Mouse (Mus musculus): ENCODE results near the gene C1qtnf7. TPM values are rescaled to one million over a fixed set of nuclear protein-coding genes. Genes with fewer than 3 reads are reported as not detected.

The C1qtnf7 gene
- 1 to 10 TPM; 2.0 to 2.1 TPM for total RNA-seq (2021)
- long read RNA-seq, experiment 1, partial matches to known transcripts: 0 of 3 reads
- long read RNA-seq, experiment 1, other reads (novel, unspliced or antisense): 0 of 3 reads
- long read RNA-seq, experiment 2, partial matches to known transcripts: 1 of 2 reads
- long read RNA-seq, experiment 2, other reads (novel, unspliced or antisense): 0 of 2 reads

DNA sequence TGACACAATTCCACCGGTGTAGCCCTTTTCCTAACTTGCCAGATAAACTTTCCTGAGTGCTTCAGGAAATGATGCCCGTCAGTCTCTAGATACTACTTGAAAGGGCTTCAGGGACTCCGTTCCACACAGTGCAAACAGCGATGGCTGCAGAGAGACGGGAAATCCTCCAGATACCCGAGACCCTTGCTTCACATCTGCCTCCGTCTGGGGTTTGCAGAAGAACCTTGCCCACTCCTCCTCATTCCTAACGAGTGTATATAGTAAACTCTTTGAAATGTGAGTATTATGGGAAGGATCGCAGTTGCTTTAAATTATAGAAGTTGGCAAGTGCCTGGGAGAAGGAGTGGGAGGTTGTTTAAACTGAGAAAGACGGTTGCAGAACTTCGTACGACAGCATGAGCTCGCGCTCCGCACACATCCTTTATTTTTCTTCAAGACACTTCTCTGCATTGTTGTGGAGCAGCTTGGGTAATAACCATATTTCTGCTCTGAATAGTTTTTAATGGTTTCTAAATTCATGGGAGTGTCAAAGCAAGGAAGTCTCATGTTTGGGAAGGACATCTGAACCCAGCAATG, at the start of gene C1qtnf7:
C1qtnf7 (plus strand) TSS at position 138 of the 576 bp plus-strand sequence.
- DNase-seq: no peak

DNA sequence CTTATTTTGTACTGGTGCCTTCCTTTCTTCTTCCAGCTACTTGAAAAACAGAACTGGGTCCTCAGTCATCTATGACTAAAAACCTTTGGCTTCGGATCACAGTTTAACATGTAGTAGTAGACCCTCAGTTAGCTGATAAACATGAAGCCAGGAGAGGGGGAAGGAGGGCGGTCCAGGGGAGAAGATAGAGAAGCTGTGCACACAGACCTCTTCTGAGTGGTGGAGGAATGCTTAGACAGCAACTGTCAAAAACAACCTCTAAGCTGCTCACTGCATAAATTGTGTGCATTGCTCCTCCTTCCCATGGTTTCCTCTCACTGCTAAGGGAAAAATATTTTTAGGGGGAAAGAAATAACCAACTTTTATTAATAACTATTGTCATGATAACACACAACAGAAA, 48.6 kb upstream of the C1qtnf7 start:
- DNase-seq: no peak

DNA sequence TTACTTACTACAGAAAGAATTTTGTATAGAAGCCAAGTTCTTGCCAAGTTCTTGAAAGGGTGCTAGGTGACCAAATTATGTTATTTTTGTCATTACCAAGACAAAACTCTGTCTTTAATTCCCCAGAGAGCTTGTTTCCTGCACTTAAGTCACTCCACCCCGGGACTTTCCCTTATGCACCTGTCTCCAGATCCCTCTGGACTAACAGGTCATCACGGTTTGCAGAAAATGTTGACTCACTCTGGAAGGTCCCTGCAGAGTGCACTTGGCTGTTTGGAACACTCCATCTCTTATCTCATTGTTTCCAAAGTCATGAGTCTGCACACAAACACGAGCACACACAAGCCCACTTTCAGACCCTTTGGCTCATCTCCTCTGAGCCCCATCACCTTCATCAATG, 48.1 kb upstream of the C1qtnf7 start:
- no peak for DNase-seq

DNA sequence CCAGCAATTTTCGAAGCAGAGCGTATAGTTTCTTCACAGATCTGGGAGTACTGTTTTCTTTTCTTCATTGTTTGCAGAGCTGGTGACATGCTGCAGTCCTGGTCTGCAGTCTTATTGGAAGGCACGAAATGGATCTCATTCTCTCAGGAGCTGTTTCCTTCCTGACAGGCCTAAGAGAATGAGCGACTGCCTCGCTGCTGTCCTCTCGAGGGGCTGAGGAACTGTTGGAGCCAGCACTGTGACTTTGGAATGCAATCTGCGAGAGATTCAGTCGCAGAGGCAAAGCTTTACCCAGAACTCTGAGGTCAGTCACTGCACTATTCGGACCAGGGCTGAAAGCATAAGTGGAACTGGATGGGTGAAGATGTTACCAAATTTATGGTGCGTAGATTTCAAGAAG, 46.4 kb upstream of the C1qtnf7 start:
- no peak for DNase-seq

DNA sequence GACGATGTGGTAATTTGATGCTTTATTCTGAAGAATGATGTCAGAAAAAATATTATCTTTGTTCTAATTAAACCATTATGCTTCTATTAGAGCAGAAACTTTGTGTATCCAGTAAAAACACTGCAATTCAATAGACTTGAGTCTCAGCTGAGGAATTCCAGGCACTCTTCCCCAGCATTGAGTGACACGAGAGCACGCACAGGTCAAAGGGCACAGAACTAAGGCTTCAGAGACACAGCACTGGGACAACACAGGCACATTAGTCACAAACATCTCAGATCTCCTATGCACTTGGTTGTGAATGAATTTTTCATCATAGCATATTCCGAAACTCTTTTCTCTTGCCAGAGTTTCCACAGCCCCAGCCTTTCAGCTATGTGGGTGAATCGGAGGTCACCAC, 37.4 kb upstream of the C1qtnf7 start:
- no peak for DNase-seq

DNA sequence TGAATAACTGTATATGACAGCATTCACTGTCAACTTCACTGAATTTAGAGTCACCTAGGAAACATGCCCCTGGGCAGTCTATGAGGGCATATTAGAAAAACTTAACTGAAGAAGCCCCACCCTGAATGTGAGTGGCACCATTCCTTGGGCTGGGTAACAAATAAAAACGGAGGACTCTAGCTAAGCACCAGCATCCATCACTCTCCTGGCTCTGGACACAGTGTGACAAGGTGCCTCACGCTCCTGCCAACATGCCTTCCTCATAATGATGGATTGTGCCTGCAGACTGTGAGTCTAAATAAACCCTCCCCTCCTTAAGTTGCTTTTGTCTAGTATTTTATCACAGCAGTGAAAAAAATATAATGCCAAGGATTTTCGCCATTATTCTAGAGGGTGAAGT, 35.3 kb upstream of the C1qtnf7 start:
- DNase-seq: no peak

DNA sequence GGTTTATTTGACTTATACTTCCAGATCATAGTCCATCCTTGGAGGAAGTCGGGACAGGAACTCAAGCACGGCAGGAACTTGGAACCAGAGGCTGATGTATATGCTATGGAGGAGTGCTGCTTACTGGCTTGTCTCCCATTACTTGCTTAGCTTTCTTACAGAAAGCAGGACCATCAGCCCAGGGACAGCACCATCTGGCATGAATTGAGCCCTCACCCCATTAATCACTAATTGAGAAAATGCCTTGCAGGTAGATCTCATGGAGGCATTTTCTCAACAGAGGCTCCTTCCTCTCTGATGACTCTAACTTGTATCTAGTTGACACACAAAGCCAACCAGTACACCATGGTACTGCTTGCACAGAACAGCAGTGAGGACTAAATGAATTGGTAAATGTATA, 34.6 kb upstream of the C1qtnf7 start:
- DNase-seq: no peak

DNA sequence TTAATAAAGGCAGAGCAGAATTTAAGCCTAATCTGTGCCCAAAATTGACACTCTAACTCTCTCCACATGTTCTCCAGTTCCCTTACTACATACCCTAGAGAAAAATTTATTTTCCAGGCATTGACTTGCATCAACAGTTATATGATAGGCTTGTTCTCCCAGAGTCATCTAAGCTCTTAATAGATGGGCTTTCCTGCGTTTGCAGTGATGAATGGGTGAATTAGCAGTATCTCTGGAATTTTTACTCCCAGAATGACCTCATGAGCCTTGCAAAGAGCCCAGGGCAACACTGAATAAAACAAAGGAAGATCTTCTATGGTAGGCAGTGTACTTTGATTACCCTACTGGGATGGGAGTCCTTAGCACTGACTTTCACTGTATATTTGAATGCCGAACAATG, 33.5 kb upstream of the C1qtnf7 start:
- no peak for DNase-seq

DNA sequence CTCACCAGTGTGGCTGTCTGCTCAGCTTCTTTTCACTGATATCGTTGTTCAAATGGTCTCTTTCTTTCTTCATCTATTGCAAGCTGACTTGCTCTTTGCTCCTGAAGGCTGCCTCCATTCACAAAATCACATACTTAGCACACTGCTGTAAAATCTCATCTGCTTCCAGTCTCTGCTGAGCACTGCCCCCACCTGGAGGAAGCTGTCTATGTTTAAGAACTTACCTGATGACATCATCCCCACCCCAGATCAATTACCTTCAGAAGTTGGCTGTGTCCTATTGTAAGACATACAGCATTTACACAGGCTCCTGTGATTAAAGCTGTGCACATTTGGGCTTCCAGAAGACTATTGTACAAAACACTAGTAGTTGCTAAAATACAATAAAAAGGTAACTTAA, 13.5 kb upstream of the C1qtnf7 start:
- no peak for DNase-seq

DNA sequence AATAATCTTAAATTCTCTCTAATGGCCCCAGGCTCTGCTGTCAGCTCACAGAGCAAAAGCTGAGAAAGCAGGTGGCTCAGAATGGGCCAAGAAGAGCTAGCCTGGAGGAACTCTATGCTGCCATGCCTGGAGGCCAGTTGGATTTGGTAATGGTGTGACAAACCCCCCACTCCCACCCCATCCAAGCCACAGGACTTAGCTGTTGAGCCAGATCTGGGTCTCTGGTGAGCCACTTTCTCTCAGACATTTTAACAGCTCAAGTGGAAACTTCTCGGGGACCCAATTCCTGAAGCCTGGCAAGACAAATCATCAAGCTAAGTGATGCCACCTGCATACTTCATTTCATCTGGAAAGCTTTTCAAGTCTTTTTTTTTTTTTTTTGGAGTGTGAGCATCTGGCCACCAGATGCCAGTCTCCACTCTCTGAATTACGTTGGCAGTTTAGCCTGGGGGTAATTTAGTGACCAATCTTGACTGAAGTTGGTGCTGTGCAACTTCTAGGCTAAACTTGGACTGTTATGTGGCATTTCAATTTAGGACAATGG, 11.0 kb upstream of the C1qtnf7 start:
- no peak for DNase-seq

DNA sequence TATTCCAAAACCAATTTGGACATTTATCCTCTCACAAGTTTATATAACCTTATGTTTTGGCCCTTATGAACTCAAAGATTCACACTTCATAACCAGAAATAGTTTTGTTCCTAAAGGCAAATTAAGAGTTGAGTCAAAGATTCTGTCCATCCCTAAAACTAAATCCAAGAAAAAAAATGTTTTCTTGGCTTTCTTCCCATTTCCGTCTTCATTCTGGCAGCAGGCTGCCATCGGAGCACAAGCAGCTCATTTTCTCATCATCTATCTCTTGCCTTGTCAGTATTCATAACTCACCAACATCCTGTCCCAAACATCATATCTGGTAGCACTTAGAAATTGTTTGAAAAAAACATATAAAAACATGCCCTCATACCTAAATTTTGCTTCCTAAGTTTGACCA, 6.9 kb upstream of the C1qtnf7 start:
- DNase-seq: no peak

DNA sequence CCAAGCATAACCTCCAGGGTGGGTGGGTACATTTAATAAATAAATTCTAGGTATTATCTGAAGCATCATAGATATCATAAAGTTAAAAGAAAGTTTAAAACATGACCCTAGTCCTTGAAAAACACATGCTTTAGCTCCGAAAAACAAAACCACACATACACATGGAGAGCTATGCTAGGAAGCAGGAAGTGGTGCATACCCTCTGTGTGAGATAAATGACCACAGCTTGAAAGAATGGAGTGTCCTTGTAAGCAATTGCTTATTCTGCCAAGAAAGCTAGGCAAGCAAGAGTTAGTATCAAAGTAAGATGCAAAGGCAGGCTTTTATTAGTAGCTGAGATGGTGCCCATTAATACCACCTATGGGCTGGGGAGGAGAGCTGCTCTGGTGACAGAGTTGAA, 6.4 kb upstream of the C1qtnf7 start:
- DNase-seq: no peak

DNA sequence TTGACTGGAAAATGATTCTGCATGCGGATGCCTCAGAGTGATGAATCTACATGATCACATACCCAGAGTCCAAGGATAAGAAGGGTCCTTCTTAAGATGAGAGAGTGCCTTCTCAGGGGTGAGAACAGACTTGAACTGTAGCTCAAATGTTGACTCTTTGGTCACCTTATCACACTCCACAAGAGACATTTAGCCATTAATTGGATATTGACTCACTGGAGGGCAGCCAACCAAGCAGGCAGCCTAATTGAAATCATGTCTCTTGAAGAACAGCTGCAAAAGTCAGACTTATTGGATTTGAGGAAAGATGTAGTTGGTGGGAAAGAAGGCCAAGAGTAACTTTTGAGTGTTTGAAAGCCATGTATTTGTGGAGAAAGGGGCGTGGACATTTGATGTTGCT, 4.2 kb upstream of the C1qtnf7 start:
- DNase-seq: no peak

DNA sequence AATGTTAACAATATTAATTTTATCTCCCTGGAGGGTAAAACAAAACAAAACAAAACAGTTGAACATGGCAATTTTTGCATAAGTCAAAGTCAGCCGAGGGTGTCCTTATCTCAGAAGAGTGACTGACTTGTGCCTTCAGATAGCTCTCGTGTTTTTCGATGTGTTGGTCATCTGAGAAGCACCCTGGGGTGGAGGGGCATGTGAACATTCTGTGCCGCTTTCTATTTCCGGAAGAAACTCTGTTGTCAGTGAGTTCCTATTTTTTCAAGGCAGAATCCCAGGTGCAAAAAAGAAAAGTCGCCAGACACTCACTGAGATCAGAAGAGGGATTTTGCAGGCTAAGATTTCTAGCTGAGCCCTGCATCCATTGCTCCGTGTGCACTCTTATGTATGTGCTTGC, 1.2 kb downstream of the C1qtnf7 start:
- DNase-seq: no peak

DNA sequence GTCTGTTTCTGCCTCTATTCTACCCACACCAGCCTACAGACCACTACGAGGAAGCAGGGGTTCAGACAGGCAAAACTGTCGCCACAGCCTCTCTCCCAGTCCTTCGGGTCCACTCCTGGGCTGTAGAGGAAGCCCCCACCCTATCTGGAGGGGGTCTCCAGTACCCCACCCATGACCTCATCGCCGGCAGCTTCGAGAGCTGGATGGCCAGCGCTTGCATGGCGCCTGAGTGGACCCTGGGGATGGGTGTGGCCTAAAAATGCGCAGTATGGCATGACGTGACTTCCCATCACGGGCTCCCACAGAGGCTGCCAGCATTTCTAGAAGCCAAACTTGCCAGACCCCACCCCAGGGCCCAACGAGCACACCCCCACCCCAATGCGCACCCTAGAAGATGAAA, 2.0 kb downstream of the C1qtnf7 start:
- peak; percentile 23 for DNase-seq

DNA sequence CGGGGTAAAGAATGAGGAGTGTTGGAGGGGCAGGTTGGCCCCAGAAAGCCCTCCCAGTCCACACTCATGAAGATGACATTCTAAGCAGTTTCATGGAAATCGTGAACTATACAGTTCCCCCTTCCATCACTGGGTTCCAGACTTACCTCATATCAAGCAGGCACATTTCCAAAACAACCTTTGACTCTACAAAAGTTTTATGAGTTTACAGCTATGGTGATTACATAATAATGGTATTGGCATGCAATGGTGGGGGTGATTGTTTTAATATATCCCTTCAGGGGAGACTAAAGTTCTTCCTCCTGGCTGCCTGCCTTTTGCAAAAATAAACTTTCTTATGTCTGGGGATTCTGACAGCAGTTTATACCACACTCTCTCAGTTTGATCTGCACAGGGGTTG, 4.6 kb downstream of the C1qtnf7 start:
- no peak for DNase-seq

DNA sequence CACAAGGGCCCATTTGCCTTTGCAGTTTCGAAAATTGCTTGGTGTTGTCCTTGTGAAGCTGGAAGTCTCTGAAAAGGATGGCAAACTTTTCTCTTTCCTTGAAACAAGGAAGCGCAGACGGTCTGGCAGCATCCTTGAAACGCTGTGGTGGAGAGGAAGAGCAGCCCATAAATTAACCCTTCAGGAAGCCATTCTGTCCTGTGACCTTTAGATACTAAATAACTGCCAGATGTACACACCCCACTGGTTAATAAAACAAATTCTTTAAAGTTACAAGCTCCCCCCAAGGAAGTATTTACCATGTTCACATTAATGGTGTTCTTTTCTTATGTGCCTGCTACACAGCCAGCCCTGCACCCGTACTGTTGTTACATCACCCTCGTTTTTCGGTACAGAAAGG, 6.0 kb downstream of the C1qtnf7 start:
- no peak for DNase-seq

DNA sequence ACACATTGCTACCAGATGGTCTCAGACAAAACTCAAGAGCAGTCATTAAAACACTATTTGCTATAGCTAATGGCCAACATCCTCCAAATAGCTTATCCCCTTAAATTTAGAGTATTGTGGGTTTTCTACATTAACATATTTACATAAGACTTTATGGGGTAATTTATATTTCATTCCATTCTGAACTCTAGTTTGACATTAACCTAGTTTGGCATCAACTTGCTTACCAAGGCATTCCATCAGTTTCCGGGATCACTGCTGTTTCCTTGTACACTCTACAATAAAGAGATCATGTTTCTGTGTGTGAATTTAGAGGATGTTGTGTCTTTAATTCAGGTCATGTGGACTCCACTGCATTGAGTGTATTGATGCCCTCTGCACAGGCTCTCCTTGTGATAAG, 7.5 kb downstream of the C1qtnf7 start:
- DNase-seq: no peak

DNA sequence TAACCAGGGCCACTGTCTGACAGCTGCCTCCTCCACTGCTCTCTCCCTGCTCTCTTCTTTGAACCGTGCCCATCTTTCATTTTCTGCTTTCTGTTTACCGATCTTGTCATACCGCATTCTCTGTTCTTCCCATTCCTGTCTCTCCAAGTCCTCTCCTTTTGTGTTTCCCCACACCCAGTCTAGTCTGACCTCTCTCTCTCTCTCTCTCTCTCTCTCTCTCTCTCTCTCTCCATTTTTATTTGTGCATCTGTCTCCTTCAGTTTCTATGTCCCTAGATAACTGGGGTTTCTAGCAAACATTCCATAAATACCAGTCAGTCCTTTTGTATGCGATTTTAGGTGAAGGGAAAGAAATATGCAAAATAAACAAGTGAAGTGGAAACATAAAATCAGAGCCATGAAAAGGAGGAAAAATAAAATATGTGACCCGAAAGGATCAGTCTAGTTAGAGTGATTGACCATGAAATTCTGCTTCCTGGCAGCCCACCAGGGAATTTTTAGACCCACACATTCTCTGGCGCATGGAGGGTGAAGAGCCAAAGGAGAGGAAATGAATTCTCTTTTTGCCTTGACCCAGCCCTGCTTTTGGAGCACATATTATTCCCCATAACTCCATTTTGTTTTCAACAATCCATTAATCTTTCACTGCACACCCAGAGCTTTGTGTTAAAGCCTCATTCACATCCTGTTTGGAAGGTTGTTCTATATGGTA, 11.7 kb downstream of the C1qtnf7 start:
- no peak for DNase-seq

DNA sequence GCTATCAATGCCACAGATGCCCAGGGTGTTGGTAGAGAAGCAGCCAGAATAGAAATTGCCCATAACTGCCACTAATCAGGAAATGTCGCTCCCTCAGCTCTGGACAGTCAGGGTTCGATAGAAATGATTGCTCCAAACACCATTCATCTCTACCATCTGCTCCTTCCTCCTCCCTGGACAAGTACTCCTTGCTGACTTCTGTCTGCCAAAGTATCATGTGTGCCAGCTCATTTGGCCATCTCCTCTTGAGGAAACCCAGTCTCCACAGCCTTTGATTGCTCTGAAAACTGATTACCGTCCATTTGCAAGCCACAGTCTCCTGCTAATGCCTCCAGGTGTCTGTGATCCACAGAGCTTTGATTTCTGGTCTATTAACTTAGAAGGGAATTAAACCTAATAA, 14.8 kb downstream of the C1qtnf7 start:
- DNase-seq: no peak

DNA sequence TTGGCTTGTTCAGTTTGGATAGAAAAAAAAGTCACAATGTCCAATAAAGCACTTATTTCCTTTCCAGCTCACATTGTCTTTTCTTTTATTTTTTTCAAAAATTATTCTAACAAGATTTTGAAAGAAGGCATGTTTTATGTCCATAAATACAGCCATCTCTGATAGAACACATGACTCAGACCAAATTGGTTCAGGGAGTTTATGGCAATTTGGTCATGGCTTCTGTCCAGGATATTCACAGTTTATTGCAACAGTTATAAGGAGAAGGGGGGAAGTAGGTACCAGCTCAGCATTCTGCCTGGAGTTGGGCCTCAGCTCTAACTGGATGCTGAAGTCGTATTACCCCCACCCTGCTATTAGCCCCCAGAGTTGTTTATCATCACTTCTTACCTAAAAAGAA, 15.5 kb downstream of the C1qtnf7 start:
- no peak for DNase-seq

DNA sequence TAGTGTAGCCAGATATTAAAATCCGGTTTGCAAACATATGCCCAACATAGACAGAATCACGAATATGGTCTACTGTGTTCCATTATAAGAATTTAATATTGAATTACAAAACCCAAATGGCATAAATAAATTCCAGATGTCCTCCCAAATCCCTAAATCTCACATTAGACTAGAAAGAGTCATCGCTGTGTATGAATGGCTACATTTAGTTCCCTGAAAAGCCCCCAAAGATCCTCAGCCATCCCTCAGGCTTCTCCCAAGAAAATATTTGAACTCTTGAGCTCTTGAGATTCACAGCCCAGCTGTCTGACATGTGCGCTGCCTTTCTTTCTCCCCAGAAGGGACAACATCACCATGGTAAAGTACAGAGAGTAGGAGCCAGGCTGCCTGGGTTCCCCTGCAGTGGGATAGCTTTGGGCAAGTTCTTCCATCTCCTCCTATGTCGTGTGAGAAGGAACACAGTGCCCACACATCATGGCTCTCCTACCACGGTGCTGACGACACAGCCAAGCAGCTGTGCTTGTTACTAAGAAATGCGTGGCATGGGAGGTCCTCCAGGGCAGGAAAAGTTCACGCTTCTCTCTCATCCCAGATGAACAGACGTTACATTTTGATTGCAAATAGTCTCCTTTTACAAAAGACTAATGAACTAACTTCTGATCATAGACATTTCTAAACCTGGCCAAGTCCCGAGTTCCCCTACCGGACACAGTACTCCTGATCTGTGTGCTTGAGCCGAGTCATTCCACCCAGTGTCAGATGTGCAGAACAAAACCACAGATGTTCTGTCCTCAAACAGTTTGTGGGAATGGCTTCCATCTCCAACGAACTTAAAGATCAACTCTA, 23.2 kb downstream of the C1qtnf7 start:
- DNase-seq: no peak

DNA sequence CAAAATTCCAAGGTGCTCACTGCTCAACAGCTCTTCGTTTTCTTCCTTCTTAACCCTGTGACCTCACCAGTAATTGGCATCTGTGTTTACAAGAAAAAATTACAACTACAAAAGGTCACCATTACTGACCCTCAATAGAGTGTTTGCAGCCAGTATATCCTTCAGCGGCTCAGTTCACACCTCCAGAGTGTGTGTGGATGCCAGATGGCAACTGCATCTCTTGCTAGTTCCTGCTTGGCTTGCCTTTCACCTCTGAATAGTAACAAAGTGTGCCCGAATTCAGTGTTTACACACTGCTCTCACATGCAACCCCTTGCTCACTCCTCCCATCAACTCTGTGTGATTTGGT, 23.8 kb downstream of the C1qtnf7 start:
- no peak for DNase-seq
